Mouse (Mus musculus): ENCODE measurements around the gene 4930544D05Rik.
A peak's percentile ranks its signal among the peaks of the same experiment; 100 is the strongest.

Gene 4930544D05Rik

DNA sequence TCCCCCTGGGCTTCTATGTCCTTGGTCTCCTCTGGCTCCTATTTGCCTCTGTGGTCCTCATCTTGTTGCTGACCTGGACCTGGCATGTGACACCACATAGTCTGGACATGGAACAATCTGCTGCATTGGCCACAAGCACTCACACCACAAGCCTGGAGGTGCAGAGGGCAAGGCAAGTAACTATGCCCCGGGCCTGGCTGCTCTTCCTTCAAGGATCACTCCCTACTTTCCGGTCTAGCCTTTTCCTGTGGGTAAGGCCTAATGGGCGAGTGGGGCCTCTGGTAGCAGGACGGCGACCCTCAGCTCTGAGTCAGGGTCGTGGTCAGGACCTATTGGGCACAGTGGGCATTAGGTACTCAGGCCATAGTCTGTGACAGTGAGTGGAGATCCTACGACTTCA lies 25.6 kb downstream of the 4930544D05Rik start:
- no peak for DNase-seq (ENCODE audit: extremely low spot score, low spot score)

DNA sequence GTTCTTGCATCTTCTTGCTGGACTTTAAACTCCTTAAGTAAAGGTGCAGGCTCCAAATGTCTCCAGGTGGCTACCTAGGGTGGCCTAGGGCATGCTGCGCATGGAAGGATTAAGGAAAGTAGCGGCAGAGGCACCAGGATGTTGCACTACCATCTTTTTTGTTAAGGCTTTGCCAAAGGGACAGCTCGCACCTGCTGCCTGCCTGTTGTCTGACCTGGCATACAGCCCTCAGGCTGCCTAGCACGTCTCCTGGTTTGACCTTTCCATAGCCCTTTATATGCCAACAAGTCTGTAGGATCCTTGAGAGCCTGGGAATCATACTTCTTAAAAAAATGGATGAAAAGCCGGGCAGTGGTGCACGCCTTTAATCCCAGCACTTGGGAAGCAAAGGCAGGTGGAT lies 27.4 kb downstream of the 4930544D05Rik start:
- no peak for DNase-seq (ENCODE audit: extremely low spot score, low spot score)

DNA sequence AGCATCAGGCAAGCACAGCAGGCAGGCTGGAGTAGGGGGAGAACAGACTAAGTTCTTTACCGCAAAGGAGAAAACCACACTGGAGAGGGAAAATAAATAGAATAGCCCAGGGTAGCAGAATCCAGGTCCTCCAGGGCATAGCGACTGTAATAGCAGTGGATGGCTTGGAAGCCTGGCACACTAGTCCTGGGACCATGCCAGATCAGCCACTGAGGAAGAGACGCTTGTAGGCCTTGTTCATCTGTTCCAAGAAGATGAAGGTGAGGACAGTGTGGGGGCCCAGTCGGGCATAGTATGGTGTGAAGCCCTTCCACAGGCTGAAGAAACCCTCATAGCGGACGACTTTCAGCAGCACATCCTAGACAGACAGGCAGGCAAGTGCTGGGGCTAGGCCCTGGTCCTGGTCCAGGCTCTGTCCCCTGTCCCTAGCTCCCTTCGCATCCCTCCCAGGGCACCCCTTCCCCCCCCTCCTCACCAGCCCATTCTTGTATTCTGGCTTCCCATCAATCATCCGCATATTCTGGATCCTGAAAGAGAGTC lies 29.0 kb downstream of the 4930544D05Rik start:
- DNase-seq (ENCODE audit: extremely low spot score, low spot score) = no peak

DNA sequence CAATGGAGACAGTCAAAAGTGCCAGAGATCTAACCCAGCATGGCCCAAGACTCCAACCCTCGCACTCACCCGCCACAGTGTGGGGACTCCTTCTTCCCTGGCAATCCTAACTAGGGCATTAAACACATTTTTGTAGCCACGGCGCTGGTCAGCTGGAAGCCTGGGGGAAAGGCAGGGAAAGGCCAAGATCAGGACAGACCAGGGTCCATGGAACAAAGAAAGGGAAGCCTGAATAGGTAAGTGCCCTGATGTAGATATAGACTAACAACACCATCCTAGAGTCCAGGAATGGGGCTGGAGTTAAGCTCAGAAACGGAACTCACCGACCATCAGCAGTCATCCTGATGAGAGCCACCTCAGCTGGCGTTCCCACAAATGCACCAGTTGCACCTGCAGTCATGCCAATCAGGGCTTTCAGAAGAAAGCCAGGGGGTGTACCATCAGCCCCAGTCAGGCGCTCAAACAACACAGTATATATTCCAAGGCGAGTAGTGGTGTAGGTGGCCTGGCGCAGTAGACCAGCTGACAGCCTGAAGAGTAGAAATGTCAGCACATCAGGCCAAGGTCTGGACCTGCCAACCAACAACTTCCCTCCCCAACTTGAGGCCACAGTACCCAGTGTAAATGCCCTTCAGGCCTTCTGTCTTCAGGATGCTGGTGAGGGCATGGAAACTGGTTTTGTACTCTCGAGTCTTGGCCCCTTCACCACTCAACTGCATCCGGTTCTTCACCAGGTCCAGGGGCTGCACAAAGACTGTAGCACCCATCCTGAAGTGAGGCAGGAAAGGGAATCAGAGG lies 30.0 kb downstream of the 4930544D05Rik start:
- DNase-seq (ENCODE audit: extremely low spot score, low spot score) = no peak

DNA sequence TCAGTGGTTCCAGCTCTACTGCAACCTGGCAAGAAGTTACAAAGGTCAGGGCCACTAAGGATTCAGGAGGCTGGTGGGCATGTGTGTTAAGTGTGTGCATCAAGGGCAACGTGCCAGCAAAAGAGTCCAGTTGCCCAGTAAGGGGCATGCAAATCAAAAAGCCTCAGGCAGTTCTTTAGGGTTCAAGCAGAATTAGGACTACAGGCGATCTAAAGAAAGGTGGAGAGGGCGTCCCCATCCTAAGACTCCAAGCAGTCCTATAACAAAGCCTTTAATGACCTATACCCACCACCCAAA lies 30.6 kb downstream of the 4930544D05Rik start:
- DNase-seq (ENCODE audit: extremely low spot score, low spot score) = no peak

DNA sequence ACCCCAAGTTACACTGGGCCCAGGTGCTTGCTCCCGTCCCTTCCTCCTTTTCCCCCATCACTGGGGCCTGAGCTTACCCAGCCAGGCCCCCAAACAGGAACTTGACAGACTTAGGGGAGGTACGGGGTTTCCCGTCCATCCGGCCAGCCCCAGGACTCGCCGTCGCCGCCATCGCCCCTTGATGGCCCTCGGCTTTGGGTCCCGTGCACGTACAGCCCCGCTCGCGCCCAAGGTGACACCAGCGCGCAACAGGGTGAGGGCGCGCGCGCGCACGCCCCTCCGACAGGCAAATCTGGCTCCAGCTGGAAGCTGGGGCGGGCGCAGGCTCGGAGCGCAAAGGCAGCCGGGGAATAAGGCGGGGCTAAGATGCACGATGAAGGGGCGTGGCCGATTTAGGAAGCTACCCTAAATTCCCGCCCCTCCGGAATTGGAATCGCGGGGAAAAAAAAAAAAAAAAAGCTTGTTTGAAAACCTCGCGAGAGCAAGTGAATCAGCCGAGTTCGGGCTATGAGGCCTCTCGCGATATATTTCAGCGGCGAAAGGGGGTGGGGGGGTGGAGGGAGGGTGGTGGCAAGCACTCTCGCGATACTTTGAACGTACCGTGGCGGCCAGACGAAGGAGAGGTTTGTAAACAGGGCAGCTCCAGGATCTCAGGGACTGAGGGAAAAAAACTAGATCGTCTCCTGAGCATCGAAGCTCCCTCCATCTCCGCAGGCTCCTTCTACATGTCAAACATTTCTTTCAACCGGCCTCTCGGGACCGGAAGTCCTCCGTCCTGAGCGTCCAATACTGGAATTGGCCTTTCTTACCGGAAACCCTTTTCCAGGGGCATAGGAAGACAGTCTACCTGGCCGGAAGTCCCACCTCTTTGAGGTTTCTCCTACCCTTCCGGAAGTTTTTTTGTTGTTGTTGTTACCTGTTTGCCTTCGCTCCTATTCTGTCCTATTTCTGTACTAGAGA lies 31.3 kb downstream of the 4930544D05Rik start, which contains the start of the genes Rnf167 and Slc25a11:
TSS of gene Rnf167 (plus strand) at position 545 of the 960 bp plus-strand sequence.
TSS of gene Slc25a11 (minus strand) at position 789 of the 960 bp plus-strand sequence.
- peak; percentile 95 for DNase-seq (ENCODE audit: extremely low spot score, low spot score)

DNA sequence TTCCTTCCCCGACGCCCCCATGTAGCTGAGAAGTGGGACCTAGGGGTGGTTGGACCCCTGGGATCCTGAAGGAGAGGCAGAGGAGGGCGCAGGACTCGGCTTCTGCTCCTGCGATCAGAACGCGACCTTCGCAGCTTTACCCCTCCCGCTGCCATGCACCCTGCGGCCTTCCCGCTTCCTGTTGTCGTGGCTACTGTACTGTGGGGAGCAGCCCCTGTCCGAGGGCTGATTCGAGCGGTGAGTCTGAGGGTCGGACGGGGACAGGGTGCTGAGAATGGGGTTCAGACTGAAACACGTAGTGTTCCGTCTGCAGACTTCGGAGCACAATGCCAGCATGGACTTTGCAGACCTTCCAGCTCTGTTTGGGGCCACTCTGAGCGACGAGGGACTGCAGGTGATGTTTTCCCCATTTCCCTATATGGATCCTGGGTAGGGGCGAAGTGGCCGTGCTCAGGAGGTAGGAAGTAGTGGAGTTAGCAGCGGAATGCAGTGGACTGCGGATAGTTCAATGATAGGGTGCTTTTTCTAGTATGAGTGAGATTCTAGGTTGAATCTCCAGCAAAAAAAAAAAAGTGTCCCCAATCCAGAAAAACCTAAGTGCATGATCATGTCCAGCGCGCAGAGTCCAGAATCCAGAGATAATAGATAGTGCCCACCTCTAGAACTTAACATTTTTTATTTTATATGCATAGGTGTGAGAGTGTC lies 32.2 kb downstream of the 4930544D05Rik start:
- DNase-seq (ENCODE audit: extremely low spot score, low spot score) = no peak

DNA sequence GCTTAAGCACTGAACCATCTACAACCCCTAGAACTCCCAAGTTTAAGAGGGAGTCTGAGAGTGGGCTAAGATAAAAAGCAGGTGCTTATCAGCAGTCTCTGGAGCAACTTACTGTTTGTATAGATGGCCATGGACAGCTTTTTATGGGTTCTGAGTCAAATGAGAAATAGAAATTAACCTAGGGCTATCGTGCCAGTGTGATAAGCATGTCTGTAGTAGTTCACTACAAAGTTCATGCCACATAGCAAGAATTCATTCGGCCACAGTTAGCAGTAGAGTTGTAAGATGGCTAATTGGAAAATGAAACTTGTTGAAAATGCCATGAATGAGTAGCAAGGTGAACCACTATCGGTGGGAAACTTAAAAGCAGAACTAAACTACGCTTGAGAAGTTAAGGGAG lies 32.9 kb downstream of the 4930544D05Rik start:
- DNase-seq (ENCODE audit: extremely low spot score, low spot score) = no peak

DNA sequence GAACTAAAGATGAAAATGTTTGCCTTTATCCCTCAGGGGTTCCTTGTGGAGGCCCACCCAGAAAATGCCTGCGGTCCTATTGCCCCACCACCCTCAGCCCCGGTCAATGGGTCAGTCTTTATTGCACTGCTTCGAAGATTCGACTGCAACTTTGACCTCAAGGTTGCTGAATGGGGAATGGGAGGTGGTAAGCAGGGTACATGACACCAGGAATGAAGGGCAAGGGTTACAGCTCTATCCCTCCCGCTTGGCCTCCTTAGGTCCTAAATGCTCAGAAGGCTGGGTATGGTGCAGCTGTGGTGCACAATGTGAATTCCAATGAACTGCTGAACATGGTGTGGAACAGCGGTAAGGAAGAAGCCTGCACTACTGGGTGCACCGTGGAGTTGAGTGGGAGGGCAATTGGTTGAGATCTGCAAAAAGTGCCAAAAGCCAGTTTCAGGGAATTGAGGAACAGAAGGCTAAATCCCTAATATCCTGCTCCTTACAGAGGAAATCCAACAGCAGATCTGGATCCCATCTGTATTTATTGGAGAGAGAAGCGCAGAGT lies 33.6 kb downstream of the 4930544D05Rik start:
- DNase-seq (ENCODE audit: extremely low spot score, low spot score) = no peak

DNA sequence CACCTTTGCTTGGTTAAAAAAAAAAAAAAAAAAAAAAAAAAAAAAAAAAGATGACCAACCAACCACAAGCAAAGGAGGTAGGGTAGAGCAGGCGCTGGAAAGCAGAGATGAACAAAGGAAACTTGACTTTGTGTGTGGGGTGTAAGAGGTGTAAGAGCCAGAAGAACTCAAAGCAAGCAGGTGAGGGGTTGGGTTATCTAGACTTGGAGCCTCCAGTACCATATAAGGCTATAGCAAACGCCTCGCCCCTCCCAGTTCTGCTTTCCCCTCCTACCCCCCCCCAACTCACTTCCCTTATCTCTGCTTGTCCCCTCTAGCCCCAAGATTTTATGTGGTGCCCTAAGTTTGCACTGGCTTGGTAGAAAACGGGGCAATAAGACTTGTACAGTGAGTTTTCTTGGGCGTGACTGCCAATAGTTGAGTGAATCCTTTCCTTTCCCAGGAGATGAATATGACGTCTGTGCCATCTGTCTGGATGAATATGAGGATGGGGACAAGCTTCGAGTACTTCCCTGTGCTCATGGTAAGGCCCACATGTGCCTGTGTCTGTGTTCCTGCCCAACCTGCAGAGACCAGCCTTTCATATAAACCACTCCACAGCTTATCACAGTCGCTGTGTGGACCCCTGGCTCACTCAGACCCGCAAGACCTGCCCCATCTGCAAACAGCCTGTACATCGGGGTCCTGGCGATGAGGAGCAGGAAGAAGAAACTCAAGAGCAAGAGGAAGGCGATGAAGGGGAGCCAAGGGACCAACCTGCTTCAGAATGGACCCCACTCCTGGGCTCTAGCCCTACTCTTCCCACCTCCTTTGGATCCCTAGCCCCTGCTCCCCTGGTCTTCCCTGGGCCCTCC lies 34.9 kb downstream of the 4930544D05Rik start:
- no peak for DNase-seq (ENCODE audit: extremely low spot score, low spot score)

DNA sequence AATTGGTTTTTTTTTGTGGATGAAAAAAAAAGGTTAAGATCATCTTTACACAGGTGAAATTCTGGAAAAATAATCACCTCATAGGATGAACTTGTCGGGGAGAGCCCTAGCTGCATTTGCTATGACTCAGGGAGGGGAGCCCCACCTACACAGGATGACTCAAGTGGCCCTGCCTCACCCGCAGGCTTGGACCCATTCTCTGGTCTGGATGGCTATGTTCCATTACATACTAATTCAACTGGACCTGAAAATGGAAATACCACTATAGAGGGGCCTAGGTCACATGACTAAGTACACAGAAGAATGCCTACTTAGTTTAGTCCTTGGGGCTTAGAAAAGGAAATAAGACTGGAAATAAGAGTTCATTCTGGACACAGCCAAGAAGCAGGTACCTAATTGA lies 35.7 kb downstream of the 4930544D05Rik start:
- DNase-seq (ENCODE audit: extremely low spot score, low spot score) = no peak

DNA sequence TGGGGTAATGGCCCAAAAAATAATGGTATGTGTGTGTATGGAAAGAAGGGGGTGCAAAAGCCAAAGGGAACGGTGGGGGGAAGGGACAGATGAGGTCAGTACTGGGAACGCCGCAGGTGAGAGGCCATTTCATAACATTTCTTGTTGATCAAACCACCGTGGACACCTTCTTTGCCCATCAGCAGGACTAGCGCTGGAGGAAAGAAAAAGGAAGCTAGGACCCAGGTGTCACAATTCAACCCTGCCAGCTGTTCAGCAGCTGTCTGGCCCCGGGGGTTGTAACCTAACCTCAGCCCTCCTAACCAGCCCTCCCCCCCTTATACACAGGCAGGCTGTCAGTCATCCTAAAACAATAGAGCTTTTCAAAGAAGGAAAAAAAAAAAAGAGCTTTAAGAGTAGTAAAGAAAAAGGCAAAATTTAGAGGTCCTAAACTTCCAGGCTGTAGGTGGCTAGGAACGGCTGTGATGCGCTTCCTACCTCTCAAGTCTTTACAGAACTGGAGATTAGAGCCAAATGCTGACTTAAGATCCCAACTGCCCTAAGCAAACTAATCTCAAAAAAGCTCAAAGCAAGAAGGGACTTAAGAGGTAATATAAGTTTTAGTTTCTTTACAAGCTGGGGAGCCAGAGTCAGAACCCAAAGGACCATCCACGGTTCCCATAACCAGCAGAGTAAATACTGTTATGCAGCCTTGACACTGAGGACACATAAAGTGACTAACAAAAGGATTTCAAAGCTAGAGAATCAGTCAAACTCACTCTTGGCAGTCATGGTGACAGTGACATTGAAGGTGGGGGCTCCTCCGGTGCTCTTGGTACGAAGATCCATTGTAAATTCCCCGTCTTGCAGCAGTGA lies 36.6 kb downstream of the 4930544D05Rik start:
- DNase-seq (ENCODE audit: extremely low spot score, low spot score) = no peak

DNA sequence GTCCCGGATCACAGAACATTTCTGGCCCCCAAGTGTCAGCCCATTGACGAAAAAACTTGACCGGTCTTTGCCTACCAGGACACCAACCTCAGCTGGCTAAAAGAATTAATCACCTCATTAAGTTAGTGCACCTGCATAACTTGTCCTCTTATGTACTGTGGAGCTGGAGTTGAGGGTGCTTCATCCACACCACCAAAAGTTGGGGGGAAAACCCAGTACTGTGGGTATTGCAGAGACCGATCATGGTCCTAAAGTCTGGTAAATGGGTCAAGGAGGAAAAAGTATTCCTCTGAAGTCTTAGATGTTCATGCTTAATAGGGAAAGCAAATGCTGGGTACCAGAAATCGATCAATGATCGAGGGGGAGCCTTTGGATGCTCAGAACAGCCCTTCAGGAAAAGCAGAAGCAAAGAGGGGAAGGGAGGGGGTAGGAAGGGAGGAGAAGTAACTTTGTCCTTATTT lies 37.3 kb downstream of the 4930544D05Rik start:
- no peak for DNase-seq (ENCODE audit: extremely low spot score, low spot score)

DNA sequence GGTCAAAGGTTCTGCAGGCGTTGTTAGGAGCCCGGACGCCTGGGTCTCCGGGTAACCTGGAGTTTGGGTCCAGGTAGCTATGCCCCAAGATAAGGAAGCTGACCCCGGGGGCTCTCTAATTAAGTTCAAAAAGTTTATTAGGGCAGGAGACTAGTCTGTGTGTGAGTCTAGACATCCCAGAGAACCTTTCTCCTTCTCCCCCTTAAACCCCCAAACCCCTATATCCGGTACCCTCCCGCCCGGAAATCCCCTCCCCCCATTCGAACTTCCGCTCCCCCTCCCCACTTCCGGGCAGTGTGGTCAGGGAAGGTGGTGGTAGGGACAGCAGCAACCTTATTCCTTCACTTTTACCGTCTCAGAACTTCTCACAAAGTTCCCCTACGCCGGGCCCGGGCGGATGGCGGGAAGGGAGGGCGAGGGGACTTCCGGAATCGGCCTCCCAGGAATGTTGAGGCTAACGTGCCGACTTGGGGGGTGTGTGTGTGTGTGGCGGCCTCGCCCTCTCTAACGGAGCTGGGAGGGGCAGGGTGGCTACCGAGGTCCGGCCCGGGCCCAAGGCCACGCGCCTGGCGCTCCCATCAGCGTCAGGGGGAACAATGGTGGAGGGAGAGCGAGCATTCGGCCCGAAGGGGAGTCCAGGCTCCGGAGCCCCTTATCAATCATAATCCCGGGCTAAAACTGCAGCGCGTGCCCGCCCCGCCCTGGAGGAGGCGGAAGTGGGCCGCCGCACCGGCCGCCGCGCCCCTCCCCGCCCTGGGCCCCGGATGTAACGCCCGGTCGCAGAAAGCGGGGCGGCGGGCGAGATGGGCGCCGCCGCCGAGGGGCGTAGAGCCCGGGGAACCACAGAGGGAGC lies 37.9 kb downstream of the 4930544D05Rik start:
- peak; percentile 84 for DNase-seq (ENCODE audit: extremely low spot score, low spot score)

DNA sequence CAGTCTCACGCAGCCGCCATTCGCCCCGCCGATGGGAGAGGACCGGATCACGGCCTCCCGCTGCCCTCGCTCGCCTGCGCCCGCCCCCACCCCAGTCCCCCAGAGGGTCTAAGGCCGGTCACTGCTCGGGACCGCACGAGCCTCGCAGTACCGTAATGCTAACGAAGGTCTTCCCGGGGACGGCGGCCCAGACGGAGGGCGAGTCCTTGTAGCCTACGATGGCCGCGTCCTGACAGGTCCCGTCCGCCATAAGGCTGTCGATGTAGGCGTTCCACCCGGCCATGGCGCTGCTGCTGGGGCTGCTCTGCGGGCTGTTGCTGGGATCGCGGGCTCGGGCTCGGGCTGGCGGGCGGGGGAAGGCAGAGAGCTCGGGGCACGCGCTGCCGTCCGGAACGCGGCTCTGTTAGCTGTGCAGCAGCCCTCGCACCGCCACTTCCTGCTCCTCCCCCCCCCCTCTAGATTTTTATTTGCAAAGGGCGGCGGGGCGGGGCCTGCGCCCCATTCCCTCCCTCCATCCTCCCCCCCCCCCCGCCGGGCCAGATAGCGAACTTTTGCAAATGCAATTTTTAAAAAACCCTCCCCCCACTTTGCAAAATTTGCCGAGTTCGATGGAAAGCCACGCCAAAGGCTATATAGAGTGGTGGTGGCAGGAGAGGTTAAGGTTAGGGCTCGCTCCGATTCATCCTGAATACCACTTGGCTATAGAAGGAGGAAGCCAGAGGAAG lies 38.7 kb downstream of the 4930544D05Rik start, which contains the start of gene Pfn1:
TSS of gene Pfn1 (minus strand) at position 447 of the 725 bp plus-strand sequence.
- peak; percentile 80 for DNase-seq (ENCODE audit: extremely low spot score, low spot score)

DNA sequence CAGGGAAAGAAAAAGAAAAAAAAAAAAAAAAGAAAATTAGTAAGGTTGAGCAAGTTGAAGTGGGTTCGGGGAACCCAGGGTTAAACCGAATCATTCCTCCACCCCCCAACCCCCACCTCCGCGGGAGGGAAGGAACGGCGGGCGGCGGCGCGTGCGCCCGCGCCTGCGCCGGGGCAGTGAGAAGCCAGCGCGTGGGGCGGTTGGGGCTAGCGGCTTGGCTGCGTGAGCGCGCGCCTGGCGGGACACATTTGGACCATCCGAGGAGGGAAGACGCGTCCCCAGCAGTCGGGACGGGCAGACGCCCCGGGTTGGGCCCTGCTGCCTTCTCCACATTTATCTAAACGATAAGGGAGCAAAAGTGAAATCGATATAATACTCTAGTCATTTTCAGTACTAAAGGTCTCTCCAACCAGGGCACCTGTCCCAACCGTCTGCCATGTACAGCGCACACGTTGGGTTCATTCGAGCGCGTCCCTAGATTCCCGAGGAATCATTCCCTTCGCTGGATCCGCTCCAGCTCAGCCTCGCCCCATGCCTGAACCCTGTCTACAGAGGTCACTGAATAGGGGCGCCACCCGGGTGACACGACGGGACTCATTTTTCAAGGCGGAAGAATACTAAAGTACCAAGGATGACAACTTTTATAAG lies 39.4 kb downstream of the 4930544D05Rik start:
- peak; percentile 84 for DNase-seq (ENCODE audit: extremely low spot score, low spot score)
